Mouse (Mus musculus): ENCODE results near the gene Sart1.

- no peak for TF ChIP-seq TAL1 (IDR thresholded peaks at IDR 0.05; ENCODE audit: low read length)
- no peak for TF ChIP-seq GATA1 (IDR thresholded peaks at IDR 0.05; ENCODE audit: low read length)
Measured at GRCm38 (mm10) chr19:5366175-5367052, 22.1 kb downstream of the Sart1 start, which contains the start of gene Eif1ad.
